In the genomic region with DNA sequence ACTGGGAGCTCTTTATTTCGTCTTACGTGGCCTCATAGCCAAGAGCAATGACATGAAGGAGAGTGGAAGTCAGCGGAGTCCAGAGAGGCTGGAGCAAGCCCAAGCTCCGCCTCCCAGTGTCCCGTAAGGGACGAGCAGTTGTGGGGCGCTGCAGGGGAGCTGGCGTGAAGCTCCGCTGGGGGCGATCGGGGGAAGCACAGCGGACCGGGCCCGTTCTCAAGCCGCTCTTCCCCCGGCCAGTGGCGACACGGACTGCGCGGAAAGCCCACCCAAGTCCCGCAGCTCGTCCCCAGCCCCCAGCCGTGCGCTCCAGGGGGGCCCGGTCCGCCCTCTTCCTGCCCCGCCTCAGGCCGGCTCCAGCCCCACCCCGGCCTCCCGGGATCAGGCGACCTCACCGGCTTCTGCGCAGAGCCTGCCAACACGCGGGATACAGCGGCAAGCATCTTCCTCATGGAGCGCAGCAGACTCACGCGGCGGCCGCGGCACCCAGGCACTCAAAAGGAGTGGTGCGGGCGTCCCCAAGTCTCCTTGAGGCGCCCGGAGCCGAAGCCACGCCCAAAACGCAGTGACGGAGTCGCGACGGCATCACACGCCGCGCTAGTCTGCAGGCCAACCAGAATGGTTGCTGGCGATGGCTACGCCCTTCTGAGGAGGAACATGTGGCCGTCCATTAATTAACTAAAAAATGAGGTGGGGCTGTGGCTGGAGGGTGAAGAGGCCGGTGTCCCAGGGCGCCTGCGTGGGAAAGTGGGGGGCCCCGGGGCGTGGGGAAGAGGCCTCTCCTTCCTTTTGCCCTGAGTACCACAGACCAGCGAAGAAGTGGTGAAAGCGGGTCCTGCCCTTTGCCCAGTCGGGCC, we compare ENCODE assay signal across 8 mouse cellular contexts. TPM values are rescaled to one million over a fixed set of nuclear protein-coding genes. Genes with fewer than 3 reads are reported as not detected.
DNase-seq lines count a peak whose midpoint lies in the region; ATAC-seq and TF ChIP-seq lines count a peak whose summit lies in the region.

Pdha1 (minus strand) TSS at position 553 of the 857 bp plus-strand sequence.

- H3K4me2 ChIP-seq in hindbrain, postnatal 0 days (ENCODE audit: low read depth, low read length) = peak within 1 kb of the TSS; percentile 67

- peak; percentile 58 for DNase-seq in WW6 (ENCODE audit: low read depth, low spot score)
- DNase-seq in cerebellum, postnatal 4 days (ENCODE audit: low spot score in 2 of 2) = peak; percentile 43 to 75
- peak; percentile 93 for DNase-seq in gastrocnemius, adult 2 months
- DNase-seq in hindbrain, postnatal 0 days (ENCODE audit: low spot score) = peak; percentile 93
- DNase-seq in left cerebral cortex, adult 8-10 months (ENCODE audit: low spot score in 2 of 2) = peak; percentile 68 to 85
- DNase-seq in right cerebral cortex, postnatal 10 days (ENCODE audit: low spot score in 2 of 2) = peak; percentile 93
- DNase-seq in urinary bladder, postnatal 25 days (ENCODE audit: low spot score) = peak; percentile 68

- H3K27ac ChIP-seq in gastrocnemius, adult 2 months = peak within 1 kb of the TSS; percentile 99
- H3K27ac ChIP-seq in hindbrain, postnatal 0 days = peak within 1 kb of the TSS; percentile 79

- H3K4me3 ChIP-seq in gastrocnemius, adult 2 months = peak within 1 kb of the TSS; percentile 84
- peak within 1 kb of the TSS; percentile 53 for H3K4me3 ChIP-seq in hindbrain, postnatal 0 days (ENCODE audit: low read length)
- peak within 1 kb of the TSS; percentile 93 for H3K4me3 ChIP-seq in megakaryocyte, embryonic 14.5 days (replicated peaks)

- H3K36me3 ChIP-seq in hindbrain, postnatal 0 days (ENCODE audit: insufficient read depth, low read length) = no peaks in the 10 kb centered on the region
- no peaks in the 10 kb centered on the region for H3K36me3 ChIP-seq in megakaryocyte, embryonic 14.5 days (replicated peaks; ENCODE audit: low read length)

- H3K27me3 ChIP-seq in hindbrain, postnatal 0 days (ENCODE audit: insufficient read depth, low read length) = no peaks in the 10 kb centered on the region
- H3K27me3 ChIP-seq in megakaryocyte, embryonic 14.5 days (replicated peaks) = no peaks in the 10 kb centered on the region

- WGBS in hindbrain, postnatal 0 days = 29% methylated on average over 62 of the region's 67 CpGs

- peak within 1 kb of the TSS; percentile 43 for H3K9ac ChIP-seq in hindbrain, postnatal 0 days (replicated peaks; ENCODE audit: low read length)

- ATAC-seq in hindbrain, postnatal 0 days = peak; percentile 98

- no peaks in the 10 kb centered on the region for H3K4me1 ChIP-seq in hindbrain, postnatal 0 days (ENCODE audit: insufficient read depth, low read length)
- peaks cover 11% of the 10 kb centered on the region; the same call in 1 of the 2 replicates for H3K4me1 ChIP-seq in megakaryocyte, embryonic 14.5 days

- TF ChIP-seq CTCF in gastrocnemius, adult 2 months (IDR thresholded peaks at IDR 0.05) = no peak
- TF ChIP-seq CTCF in hindbrain, postnatal 0 days (IDR thresholded peaks at IDR 0.05; ENCODE audit: low read depth) = no peak

- H3K9me3 ChIP-seq in hindbrain, postnatal 0 days (ENCODE audit: low read length) = no peaks in the 10 kb centered on the region
- H3K9me3 ChIP-seq in megakaryocyte, embryonic 14.5 days = no peaks in the 10 kb centered on the region

- intact Hi-C loops in gastrocnemius, adult 2 months (cut with DNase I) = no loop called here

RNA-seq across cellular contexts. Expression of gene Pdha1, which starts in this region (rescaled TPM):
- total RNA-seq in gastrocnemius, adult 2 months (2021) = 100 to 1,000 TPM; 567 to 646 TPM
- 145 and 150 TPM in 2 replicates for total RNA-seq in hindbrain, postnatal 0 days (2014; rRNA removed)
- polyA plus RNA-seq in hindbrain, postnatal 0 days (2015; fragmentation: Nextera tagmentation; extraction: Ambion mirVana) = 201 and 207 TPM in 2 replicates
- total RNA-seq in left cerebral cortex, adult 8-10 months (2022) = 100 to 1,000 TPM; 216 to 236 (median 223) TPM
- 3.3 and 7.7 TPM in 2 replicates for polyA plus RNA-seq in megakaryocyte, embryonic 14.5 days (2012; ENCODE audit: insufficient read depth, low replicate concordance)

Comparison
In these comparisons a context has a peak if more than half of its experiments do, and no peak if none do; other contexts are left out.
1. Peak in every context shown above with its lines: DNase-seq, ATAC-seq, H3K4me3 ChIP-seq and H3K27ac ChIP-seq.
2. RNA of gene Pdha1 (polyA plus RNA-seq): 201 to 207 TPM in hindbrain, postnatal 0 days; 3.3 to 7.7 TPM in megakaryocyte, embryonic 14.5 days; every median in the first group is over 10 times any median in the second.